Mouse (Mus musculus) C2C12 (cell line): ENCODE data around the gene Gfy.

Experiments used
- CTCF ChIP-seq: IDR thresholded peaks from one replicate; pipeline ENCODE4 v1.5.1; 2011; ENCODE audit not compliant: control insufficient read depth, insufficient read depth, insufficient read length
- FOSL1 ChIP-seq: IDR thresholded peaks from one replicate; pipeline ENCODE4 v1.8.0; 2011; ENCODE audit warnings: mild to moderate bottlenecking, low read length; ENCODE audit not compliant: poor library complexity, insufficient read depth, severe bottlenecking
- USF1 ChIP-seq: IDR thresholded peaks from one replicate; pipeline ENCODE4 v1.6.1; 2011; ENCODE audit warnings: low read depth, mild to moderate bottlenecking, control low read depth, moderate library complexity

GRCm38 (mm10) chr7:45185921-45186320 lies 6.6 kb upstream of the Gfy start:
- TF ChIP-seq USF1 (no peak), CTCF (no peak), FOSL1 (no peak)
